Mouse (Mus musculus): ENCODE data around the gene Wipi1. TPM values are rescaled to one million over a fixed set of nuclear protein-coding genes. Genes with fewer than 3 reads are reported as not detected.

The Wipi1 gene
- total RNA-seq, 2 experiments from 2014 or later, result 85.0 to 86.1 TPM

DNA sequence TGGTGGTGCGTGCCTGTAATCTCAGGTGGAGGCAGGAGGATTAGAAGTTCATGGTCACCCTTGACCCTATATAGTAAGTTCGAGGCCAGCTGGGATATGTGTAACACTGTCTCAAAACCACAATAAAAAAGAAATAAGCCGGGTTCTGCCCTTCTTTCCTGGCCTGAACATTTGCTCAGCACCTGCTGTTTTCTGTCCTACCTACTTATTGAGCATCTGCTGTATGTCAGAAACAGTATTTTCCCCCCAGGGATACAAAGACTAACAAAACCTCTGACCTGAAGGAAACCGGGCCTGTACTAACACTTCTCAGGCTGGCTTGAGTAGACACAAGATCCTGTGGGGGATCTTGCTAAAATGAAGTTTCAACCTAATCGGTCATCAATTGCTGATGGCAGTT, 74.8 kb downstream of the Wipi1 start:
- no peak for DNase-seq

- no peak for DNase-seq
These were observed 75.8 kb downstream of the Wipi1 start for GRCm38 (mm10) chr11:109535966-109536365.

DNA sequence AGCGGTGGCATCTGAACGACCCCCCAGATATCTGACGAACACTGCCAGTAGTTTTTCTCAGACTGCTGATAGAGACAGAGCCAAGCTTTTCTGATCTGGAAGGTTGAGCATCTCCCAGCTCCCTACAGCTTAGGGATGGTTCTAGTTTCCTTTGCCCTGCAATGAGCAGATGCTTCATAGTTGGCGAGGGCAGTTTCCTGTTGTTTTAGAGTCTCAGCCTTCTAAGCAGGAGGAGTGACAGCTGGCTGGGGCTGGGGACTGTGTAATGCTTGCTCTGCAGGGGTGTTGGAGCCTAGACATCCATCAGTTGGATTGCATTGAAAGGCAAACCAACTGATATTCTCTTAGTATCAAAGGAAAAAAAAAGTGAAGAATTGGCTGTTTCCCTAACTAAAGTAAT, 81.7 kb downstream of the Wipi1 start:
- no peak for DNase-seq

GRCm38 (mm10) chr11:109525571-109525970, 86.2 kb downstream of the Wipi1 start:
- no peak for DNase-seq

DNA sequence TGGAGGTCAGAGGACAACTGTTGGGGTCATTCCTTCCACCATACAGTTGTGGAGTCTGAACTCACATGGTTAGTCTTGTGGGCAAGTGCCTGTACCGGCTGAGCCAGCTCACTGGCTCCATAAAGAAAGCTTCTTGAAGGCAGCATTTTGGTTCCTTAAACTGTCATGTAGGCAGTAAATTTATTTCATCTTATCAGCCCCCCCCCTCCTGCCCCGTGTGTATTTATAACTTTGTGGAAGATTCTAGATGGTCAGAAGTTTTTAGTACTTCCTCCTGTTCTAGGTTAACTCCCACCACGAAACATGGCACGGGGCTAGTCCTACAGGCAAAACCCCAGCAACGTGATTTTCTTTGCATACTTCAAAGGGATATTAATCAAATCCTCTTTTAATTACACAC, 86.9 kb downstream of the Wipi1 start:
- DNase-seq, result no peak

Other genes starting within 250 kb of the Wipi1 start
- gene Gna13, start 249.1 kb downstream of the Wipi1 start, total RNA-seq (2021), result 10 to 100 TPM; 42.7 to 49.0 TPM
- not detected for gene 9930022D16Rik, start 198.1 kb downstream of the Wipi1 start, total RNA-seq (2021)
- 10 to 100 TPM; 46.9 to 49.4 TPM for gene Amz2, start 186.0 kb downstream of the Wipi1 start, total RNA-seq (2021)
- gene Arsg, start 138.6 kb downstream of the Wipi1 start, total RNA-seq (2021), result 1 to 10 TPM; 5.2 to 6.1 TPM
- 10 to 100 TPM; 17.9 to 22.6 TPM for gene Slc16a6, start 138.4 kb downstream of the Wipi1 start, total RNA-seq (2021)
- gene Prkar1a, start 37.4 kb upstream of the Wipi1 start, total RNA-seq (2021), result 100 to 1,000 TPM; 629 to 659 TPM
- 1 to 10 TPM; 5.1 to 5.8 TPM for gene Fam20a, start 110.3 kb upstream of the Wipi1 start, total RNA-seq (2021)
- gene 1700012B07Rik, start 216.1 kb upstream of the Wipi1 start, total RNA-seq (2021), result not detected